Mouse (Mus musculus) kidney, postnatal 36 days (tissue): ENCODE data around the gene Arhgef25.
"Not testable (repeated sequence)": the region's sequence is repeated elsewhere in the genome, so short reads cannot be mapped to it uniquely, and the experiment has no call there.

Source experiments
- DNase-seq, 2 experiments: peaks; one replicate each; pipeline ENCODE4 v3.0.0; 2021 to 2022; ENCODE audit warnings: mixed read lengths in 2 of 2

Gene Arhgef25

DNA sequence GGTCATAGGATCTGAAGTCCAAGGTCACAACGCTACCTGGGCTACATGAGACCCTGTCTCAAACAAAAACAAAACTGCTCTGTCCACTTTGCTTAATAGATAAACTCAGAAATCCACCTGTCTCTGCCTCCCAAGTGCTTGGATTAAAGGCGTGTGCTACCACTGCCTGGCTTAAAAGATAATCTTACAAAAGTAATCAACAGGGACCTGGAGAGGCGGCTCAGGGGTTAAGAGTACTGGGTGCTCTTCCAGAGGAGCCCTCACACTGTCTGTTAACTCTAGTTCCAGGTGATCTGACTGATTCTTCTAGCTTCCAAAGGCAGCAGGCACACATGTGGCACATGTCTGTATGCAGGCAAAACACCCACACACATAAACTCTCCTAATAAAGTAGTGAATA lies 13.2 kb upstream of the Arhgef25 start:
- no peak for DNase-seq

DNA sequence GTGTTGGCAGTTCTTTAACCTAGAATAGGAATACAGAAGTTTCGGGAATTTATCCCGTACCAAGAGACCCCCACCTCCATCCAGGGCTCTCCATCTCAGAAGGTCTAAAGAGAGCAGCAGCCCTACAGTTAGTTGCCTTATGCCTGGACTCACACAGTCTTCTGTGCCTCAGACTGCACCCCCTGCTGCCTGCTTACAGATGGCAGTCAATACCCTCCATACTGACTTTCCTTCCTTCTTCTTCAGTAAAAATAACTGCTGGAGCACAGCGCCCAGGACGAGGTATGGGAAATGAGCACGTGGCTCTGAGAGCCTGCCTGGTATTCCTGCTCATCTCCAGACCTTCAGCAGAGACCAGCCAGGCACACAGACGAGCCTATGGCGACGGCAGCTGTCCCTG lies 10.4 kb upstream of the Arhgef25 start:
- DNase-seq: no peak

GRCm38 (mm10) chr10:127199474-127199873 lies 9.6 kb upstream of the Arhgef25 start:
- DNase-seq: no peak

DNA sequence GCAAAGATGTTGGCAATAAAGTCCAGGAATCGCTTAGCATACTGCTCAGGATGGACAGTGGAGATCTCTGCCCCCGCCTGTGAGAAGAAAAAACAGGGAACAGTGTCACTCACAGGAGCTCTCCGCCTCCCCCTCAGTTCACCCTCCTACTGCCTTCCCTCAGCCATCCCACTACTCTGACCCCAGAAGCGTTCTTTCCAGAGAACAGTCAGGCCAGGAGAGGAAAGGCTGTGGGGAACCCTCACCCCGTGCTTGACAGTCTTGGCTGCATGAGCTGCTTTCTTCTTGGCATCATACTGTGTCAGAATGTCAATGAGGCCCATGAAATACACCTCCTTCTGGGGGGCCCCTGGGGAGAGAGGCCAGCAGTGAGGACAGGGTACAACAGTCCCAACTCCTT lies 9.2 kb upstream of the Arhgef25 start:
- no peak for DNase-seq

GRCm38 (mm10) chr10:127198492-127198891 lies 8.6 kb upstream of the Arhgef25 start:
- DNase-seq: peak in 1 of 2 experiments; percentile 50

- no peak for DNase-seq
Measured at GRCm38 (mm10) chr10:127197505-127198110, 7.7 kb upstream of the Arhgef25 start.

DNA sequence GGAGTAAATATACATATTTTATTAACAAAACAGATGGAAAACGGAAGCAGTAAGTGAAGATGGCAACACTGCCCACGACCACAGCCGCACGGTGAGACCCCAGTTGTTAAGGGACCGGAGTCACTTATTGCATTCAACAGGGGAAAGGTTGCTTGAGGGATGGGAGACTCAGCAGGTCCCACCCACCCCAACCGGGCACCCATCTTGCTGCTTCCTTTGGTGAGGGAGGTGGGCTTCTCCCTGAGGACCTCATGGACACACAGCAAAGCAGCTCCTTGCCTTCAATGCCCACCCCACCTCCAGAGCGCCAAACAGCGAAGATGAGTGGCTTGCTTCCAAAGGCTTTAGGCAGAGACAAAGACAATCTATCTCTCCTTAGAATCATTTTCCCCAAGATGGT lies 7.2 kb upstream of the Arhgef25 start:
- no peak for DNase-seq

- peak; percentile 75 to 79 for DNase-seq
Measured at GRCm38 (mm10) chr10:127196392-127196791, 6.5 kb upstream of the Arhgef25 start.

- peak in 1 of 2 experiments; percentile 74 for DNase-seq
Measured at GRCm38 (mm10) chr10:127195328-127196129, 5.6 kb upstream of the Arhgef25 start, which contains the start of gene Dtx3. Gene Dtx3 (minus strand): TSS chr10:127195728.

- peak; percentile 87 to 91 for DNase-seq
Measured at GRCm38 (mm10) chr10:127194428-127195327, 4.8 kb upstream of the Arhgef25 start.

DNA sequence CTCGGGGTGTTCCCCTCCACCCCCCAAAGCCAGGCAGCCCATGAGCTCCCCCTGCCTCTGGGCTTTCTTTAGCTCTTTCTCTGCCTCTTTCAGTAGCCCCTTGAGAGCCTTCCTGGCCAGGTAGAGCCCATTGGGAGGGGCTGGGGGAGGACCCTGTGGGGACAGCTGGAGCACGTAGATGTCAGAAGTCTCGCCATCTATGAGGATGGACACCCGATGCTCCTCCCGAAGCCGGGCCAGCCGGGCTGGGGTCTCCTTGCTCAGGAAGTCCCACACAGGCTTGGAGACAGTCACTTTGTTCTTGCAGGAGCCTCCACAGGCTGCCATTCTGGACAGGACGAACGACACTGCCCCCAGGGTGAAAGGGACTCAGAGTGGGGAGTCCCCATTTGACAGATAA lies 3.1 kb upstream of the Arhgef25 start:
- no peak for DNase-seq

GRCm38 (mm10) chr10:127192057-127192328 lies 2.1 kb upstream of the Arhgef25 start:
- not testable (repeated sequence) for DNase-seq

GRCm38 (mm10) chr10:127191191-127192056 lies 1.5 kb upstream of the Arhgef25 start:
- no peak for DNase-seq

DNA sequence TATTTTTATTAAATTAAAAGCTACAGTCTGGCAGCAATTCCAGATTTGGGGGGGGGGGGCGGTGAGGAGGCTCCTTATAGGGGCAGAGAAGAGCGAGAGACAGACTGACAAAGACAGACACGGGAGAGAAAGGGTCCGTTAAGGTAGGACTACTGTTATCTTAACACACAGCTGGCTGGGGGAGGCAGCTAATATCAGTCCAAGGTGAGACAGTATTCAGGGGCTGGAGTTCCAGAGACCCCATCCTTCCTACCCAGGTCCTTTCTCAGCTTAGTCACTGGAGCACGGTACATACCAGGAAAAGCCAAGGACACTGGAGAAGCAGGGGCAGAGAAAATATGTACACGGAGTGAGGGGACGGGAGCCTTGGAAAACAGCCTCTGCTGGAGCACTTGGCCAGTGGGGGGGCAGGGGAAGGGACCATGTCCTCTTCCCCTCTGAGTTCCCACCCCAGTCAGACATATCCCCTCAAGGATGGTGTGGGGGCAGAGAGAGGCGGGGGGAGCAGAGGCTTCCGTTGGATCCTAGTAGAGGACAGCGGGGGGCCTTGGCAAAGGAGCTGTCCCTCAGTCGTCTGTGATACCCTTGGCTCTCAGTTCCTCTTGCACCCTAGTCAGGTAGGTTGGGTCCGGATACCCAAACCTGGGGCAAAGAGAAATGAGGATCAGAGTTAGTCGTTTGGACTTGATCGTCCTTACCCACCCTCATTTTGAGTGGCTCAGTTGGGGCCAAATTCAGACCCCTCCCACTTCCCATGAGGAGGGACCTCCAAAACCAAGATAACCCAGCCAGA lies 711 bp upstream of the Arhgef25 start:
- DNase-seq: no peak

DNA sequence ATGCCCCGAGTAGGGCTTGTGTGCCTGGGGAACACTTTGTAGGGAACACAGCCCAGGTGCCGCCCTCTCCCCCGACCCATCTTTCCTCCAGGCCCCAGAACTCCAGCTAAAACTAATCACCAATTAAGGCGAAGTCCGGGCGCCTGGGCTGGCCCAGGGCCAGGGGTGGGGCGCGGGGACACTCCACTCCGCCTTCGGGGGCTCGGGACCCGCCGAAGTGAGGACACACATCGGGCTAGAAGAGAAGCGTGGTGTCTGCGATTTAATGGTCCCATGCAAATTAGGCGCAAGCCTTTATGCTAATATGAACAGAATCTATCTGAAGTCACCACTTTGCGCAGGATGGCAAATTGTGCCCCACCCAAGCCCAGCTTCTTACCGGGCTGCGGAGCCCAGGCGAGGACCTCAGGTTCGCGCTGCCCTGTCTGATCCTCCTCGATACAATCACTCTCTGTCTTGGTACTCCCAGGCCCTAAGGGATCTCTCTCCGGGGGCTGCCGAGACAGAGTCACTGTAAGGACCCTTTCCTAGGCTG lies 700 bp downstream of the Arhgef25 start:
- peak in 1 of 2 experiments; percentile 52 for DNase-seq

GRCm38 (mm10) chr10:127188465-127189115 lies 1.3 kb downstream of the Arhgef25 start:
- DNase-seq: peak in 1 of 2 experiments; percentile 69

GRCm38 (mm10) chr10:127188079-127188453 lies 1.8 kb downstream of the Arhgef25 start:
- DNase-seq: no peak

DNA sequence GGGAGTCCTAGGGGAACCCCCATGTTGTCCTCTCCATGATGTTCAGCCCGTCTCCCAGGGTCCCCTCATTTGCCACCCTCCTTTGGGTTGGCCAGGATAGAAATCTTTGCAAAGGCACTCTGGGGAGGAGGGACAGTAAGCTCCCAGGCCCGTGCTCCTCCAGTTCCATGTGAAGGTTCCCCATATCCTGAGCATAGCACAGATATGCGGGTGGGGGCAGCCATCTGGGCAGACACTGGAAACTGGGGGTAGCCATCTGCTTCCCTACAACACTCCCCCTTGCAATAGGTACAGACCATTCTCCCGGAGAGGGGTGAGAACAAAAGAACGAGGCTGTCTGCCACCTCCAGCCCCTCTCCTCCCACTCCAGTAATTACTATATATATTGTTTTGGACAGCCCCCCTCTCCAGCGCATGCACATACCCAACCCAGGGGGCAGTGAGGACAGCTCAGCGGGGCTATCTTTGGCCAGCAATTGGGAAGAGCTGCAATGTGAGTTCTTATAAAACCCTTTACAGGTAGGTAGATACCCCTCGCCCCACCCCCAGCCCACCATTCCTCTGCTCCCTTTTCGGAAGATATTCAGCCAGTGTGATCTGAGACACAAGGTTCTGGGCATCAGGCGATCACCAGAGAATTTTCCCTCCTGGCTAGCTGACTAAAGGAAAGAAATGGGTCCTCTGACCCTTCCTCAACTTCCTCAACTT lies 2.4 kb downstream of the Arhgef25 start:
- DNase-seq: no peak

GRCm38 (mm10) chr10:127186451-127186850 lies 3.4 kb downstream of the Arhgef25 start:
- no peak for DNase-seq

DNA sequence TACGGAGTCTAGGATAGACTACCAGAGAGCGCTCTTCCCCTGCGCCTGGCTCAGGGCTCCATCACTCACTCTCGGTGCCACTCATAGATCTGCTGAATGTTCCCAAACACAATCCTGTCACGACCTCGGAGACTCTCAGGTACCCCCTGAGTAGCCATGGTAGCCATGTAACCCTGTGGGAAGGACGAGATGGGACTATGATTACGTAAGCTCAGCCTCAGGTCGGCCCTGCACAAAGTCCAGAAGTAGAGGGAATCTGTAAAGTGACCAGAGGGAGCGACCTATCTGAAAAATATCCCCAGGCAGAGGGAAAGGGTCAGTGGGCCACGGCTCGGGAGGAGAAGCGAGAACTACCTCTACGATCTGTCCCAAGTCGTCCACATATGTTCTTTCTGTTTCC lies 4.4 kb downstream of the Arhgef25 start:
- DNase-seq: no peak
